Mouse (Mus musculus) olfactory bulb, adult 2 months (tissue): ENCODE data around the gene Dcpp1.

ENCODE experiments used
- CTCF ChIP-seq: fragments of 200-500 bp; IDR thresholded peaks from 2 replicates; pipeline ENCODE4 v1.5.1; 2012; ENCODE audit warnings: low read depth, mild to moderate bottlenecking, low read length, moderate library complexity; ENCODE audit not compliant: insufficient read depth
- POLR2A ChIP-seq: fragments of 200-500 bp; IDR thresholded peaks from 2 replicates; pipeline ENCODE4 v1.6.1; 2012; ENCODE audit warnings: mild to moderate bottlenecking, low read depth, low read length, moderate library complexity; ENCODE audit not compliant: insufficient read depth

GRCm38 (mm10) chr17:23843141-23843811 is 37.4 kb upstream of the Dcpp1 start:
- no peak for TF ChIP-seq CTCF
- TF ChIP-seq POLR2A, result no peak
